Mouse (Mus musculus): ENCODE results near the gene Col6a1.

DNA sequence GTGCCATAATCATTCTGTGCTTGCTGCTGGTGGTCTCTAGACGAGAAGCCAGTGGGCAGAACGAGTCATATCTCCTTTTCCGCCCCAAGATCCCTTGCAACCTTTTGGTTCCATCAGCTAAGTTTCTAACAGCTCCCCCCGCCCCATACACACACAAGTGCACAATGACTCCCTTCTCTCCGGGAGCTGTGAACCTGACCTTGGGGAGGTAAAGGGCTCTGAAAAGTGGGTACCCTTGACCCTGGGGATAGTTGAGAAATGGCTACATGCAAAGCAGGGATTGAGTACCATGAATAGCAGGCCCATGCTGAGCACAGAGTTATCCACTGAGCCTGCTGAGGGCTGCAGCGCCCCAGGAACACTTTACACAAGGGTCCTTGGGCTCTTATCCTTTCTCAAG lies 6.4 kb upstream of the Col6a1 start:
- TF ChIP-seq CTCF (IDR thresholded peaks at IDR 0.05; ENCODE audit: insufficient read depth, low read depth, low read length) (no peak), POLR2A (IDR thresholded peaks at IDR 0.05; ENCODE audit: insufficient read depth, low read depth, low read length) (no peak)
